Mouse (Mus musculus) left cerebral cortex, adult 2 months (tissue): ENCODE measurements around the gene Pycr2. TPM values are rescaled to one million over a fixed set of nuclear protein-coding genes. Genes with fewer than 3 reads are reported as not detected.
"Not testable (repeated sequence)": the region's sequence is repeated elsewhere in the genome, so short reads cannot be mapped to it uniquely, and the experiment has no call there.

Source experiments
- DNase-seq, 2 experiments: peaks; one replicate each; pipeline ENCODE4 v3.0.0; 2021 to 2022; ENCODE audit warnings: low spot score in 2 of 2, mixed read lengths in 1 of 2; ENCODE audit errors: extremely low spot score in 1 of 2
- H3K27ac ChIP-seq: fragments of 200-600 bp; 2 replicates; pipeline ENCODE4 v1.8.1; 2022
- H3K4me3 ChIP-seq: fragments of 200-600 bp; 2 replicates; pipeline ENCODE4 v1.8.1; 2022
- CTCF ChIP-seq: fragments of 200-600 bp; IDR thresholded peaks from 2 replicates; pipeline ENCODE4 v1.8.1; 2022; ENCODE audit warnings: antibody characterized with exemption, mild to moderate bottlenecking, moderate library complexity
- intact Hi-C: fragments of 180-260 bp; cut with DNase I; formaldehyde crosslinking; loops from one replicate; pipeline ENCODE4 v1.15.1; 2025
- total RNA-seq, 2 experiments: library from RNA; stranded (reverse); gene quantifications; 2 replicates each; pipeline ENCODE4 v1.2.3; 2021

Gene Pycr2
- total RNA-seq, 2 experiments from 2014 or later: 26.7 to 28.3 TPM

GRCm38 (mm10) chr1:180884484-180884883, 19.6 kb upstream of the Pycr2 start:
- intact Hi-C loops: no loop called here
- Histone ChIP-seq H3K4me3 (no peak overlapping the region), H3K27ac (no peak overlapping the region)
- no peak for DNase-seq
- no peak for TF ChIP-seq CTCF

GRCm38 (mm10) chr1:180888556-180889042, 15.5 kb upstream of the Pycr2 start:
- no peak overlapping the region for H3K4me3 ChIP-seq
- no peak for DNase-seq
- intact Hi-C loops: no loop called here
- no peak for TF ChIP-seq CTCF
- no peak overlapping the region for H3K27ac ChIP-seq

GRCm38 (mm10) chr1:180889172-180889571, 14.9 kb upstream of the Pycr2 start:
- no peak for DNase-seq
- H3K27ac ChIP-seq: no peak overlapping the region
- intact Hi-C loops: no loop called here
- no peak overlapping the region for H3K4me3 ChIP-seq
- TF ChIP-seq CTCF: no peak

- H3K27ac ChIP-seq: no peak overlapping the region
- no peak overlapping the region for H3K4me3 ChIP-seq
- no peak for DNase-seq
- intact Hi-C loops: loop anchor here (10.0 kb wide), 1 partner anchor 155 kb away; no protein-coding TSS in a partner anchor
- peak; percentile 26 for TF ChIP-seq CTCF
Observed at GRCm38 (mm10) chr1:180889841-180890240, 14.3 kb upstream of the Pycr2 start.

GRCm38 (mm10) chr1:180892808-180893207, 11.3 kb upstream of the Pycr2 start, which contains the start of gene Lefty2:
Gene Lefty2 (plus strand): TSS chr1:180893108.
- intact Hi-C loops: loop anchor here (10.0 kb wide), 1 partner anchor 152 kb away; no protein-coding TSS in a partner anchor
- no peak within 1 kb of the TSS for H3K4me3 ChIP-seq
- no peak for DNase-seq
- TF ChIP-seq CTCF: no peak
- H3K27ac ChIP-seq: no peak within 1 kb of the TSS

GRCm38 (mm10) chr1:180894088-180894987, 9.8 kb upstream of the Pycr2 start:
- not testable (repeated sequence) for DNase-seq, H3K4me3 ChIP-seq, H3K27ac ChIP-seq
- intact Hi-C loops: loop anchor here (10.0 kb wide), 1 partner anchor 150 kb away; no protein-coding TSS in a partner anchor

GRCm38 (mm10) chr1:180901107-180901506, 3.0 kb upstream of the Pycr2 start:
- Histone ChIP-seq H3K4me3 (no peak overlapping the region), H3K27ac (no peak overlapping the region)
- DNase-seq: no peak
- intact Hi-C loops: loop anchor here (1.0 kb wide), 1 partner anchor 73 kb away; no protein-coding TSS in a partner anchor
- peak; percentile 79 for TF ChIP-seq CTCF

- no peak for TF ChIP-seq CTCF
- intact Hi-C loops: no loop called here
Observed at GRCm38 (mm10) chr1:180902915-180903314, 1.2 kb upstream of the Pycr2 start.

GRCm38 (mm10) chr1:180903666-180904038, 441 bp upstream of the Pycr2 start:
- intact Hi-C loops: no loop called here
- no peak for TF ChIP-seq CTCF
- Histone ChIP-seq H3K4me3 (peak overlapping the region; percentile 81), H3K27ac (peak overlapping the region; percentile 88)
- no peak for DNase-seq

More at GRCm38 (mm10) chr1:180902915-180903314, 1.2 kb upstream of the Pycr2 start:
- DNase-seq: no peak
- no peak overlapping the region for H3K4me3 ChIP-seq
- no peak overlapping the region for H3K27ac ChIP-seq

- H3K27ac ChIP-seq: peak overlapping the region; percentile 81
- TF ChIP-seq CTCF: no peak
- peak overlapping the region; percentile 81 for H3K4me3 ChIP-seq
- no peak for DNase-seq
- intact Hi-C loops: no loop called here
Observed at GRCm38 (mm10) chr1:180904815-180905080, 655 bp downstream of the Pycr2 start.

- no peak for DNase-seq
- TF ChIP-seq CTCF: no peak
- peak overlapping the region; percentile 81 for H3K4me3 ChIP-seq
- no peak overlapping the region for H3K27ac ChIP-seq
- intact Hi-C loops: no loop called here
Observed at GRCm38 (mm10) chr1:180905307-180905706, 1.2 kb downstream of the Pycr2 start.

GRCm38 (mm10) chr1:180905876-180906275, 1.8 kb downstream of the Pycr2 start:
- H3K27ac ChIP-seq: no peak overlapping the region
- no peak for DNase-seq
- no peak for TF ChIP-seq CTCF
- no peak overlapping the region for H3K4me3 ChIP-seq
- intact Hi-C loops: no loop called here
